Mouse (Mus musculus): ENCODE data around the gene Tmem123.
A peak's percentile ranks its signal among the peaks of the same experiment; 100 is the strongest.

Tmem123 gene

DNA sequence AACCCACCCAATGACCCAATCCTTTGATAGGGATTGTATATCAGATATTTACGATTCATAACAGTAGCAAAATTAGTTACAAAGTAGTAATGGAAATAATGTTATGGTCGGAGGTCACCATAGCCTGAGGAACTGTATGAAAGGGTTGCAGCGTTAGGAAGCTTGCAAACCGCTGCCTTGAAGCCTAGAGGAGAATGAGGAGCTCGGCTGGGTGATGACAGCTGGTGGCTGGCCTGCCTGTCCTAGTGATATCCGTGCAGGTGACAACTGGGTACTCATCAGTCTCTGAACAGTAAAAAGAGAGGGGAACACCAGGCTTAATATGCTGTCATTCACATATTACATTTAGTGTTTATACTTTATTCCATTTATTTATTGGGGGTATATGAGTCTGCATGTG is 24.6 kb downstream of the Tmem123 start:
- H3K4me1 ChIP-seq (replicated peaks; ENCODE audit: low read depth, low read length): peaks cover 33% of the 10 kb centered on the region
- H3K27me3 ChIP-seq (ENCODE audit: insufficient read depth, low read length): no peaks in the 10 kb centered on the region
- no peak overlapping the region for H3K4me3 ChIP-seq (replicated peaks; ENCODE audit: low read length)
- TF ChIP-seq NANOG (IDR thresholded peaks at IDR 0.05; ENCODE audit: borderline replicate concordance, low read length) (no peak), POU5F1 (IDR thresholded peaks at IDR 0.05; ENCODE audit: borderline replicate concordance, low read length) (no peak), CTCF (conservative IDR thresholded peaks at IDR 0.05; ENCODE audit: low read length) (no peak)
- no peaks in the 10 kb centered on the region for H3K9me3 ChIP-seq (ENCODE audit: low read length)
- peaks cover 84% of the 10 kb centered on the region for H3K36me3 ChIP-seq (ENCODE audit: insufficient read depth, low read length)

DNA sequence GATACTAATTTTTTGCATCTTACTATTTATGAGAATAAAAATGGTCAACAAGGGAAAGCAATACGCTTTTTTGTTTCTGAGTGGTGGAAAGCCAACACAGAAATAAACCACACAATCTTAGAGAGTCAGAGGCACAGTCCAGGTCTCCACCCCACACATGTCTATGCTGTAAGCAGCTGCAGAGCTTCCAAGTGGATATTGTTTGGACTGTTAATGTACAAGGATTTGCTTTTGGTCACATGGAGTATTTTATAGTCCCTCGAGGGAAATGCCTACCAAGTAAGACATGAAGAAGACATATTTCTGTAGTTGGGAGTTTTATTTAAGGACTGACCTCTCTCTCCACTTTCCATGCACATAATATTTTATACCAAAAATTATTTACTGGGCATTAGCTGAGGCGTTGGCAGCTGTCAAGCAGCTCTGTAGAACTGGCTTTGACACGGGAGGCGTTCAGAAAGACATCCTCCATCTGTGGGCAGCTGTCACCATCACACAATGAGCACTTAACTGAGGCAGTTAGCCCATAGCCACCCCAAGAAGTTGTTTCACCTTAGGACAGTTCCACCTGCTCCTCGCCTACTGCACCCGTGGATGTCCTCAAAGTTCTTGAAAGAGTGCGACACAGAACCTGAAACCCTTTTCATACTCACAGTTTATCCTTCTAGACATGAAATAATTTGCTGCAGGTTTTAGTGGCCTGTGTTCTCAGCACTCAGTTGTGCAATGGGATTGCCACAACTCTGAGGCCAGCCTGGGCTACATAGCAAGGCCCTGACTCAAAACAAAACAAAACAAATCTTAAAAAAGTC is 26.1 kb downstream of the Tmem123 start:
- Histone ChIP-seq H3K27me3 (ENCODE audit: insufficient read depth, low read length) (no peaks in the 10 kb centered on the region), H3K4me3 (replicated peaks; ENCODE audit: low read length) (no peak overlapping the region), H3K4me1 (replicated peaks; ENCODE audit: low read depth, low read length) (peaks cover 32% of the 10 kb centered on the region), H3K9me3 (ENCODE audit: low read length) (no peaks in the 10 kb centered on the region), H3K36me3 (ENCODE audit: insufficient read depth, low read length) (peaks cover 84% of the 10 kb centered on the region)
- TF ChIP-seq CTCF (conservative IDR thresholded peaks at IDR 0.05; ENCODE audit: low read length) (no peak), NANOG (IDR thresholded peaks at IDR 0.05; ENCODE audit: borderline replicate concordance, low read length) (no peak), POU5F1 (IDR thresholded peaks at IDR 0.05; ENCODE audit: borderline replicate concordance, low read length) (no peak)

DNA sequence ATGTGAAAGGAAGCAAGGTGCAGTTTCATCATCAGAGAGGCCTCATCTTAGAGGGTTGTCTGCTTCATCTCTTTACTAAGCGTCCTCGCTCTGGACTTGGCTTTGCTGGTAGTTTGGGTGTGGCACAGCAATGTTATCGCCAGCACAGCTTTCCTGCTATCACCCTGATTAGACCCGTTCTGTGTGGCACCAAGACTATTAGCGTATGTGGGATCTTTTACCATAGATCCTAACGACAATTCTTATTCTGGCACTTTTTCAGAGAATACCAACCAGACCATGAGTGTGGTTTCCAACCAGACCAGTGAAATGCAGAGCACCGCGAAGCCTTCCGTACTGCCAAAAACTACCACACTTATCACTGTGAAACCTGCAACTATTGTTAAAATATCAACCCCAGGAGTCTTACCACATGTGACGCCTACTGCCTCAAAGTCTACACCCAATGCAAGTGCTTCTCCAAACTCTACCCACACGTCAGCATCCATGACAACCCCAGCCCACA is 26.8 kb downstream of the Tmem123 start:
- peaks cover 36% of the 10 kb centered on the region for H3K4me1 ChIP-seq (replicated peaks; ENCODE audit: low read depth, low read length)
- no peaks in the 10 kb centered on the region for H3K27me3 ChIP-seq (ENCODE audit: insufficient read depth, low read length)
- TF ChIP-seq CTCF (conservative IDR thresholded peaks at IDR 0.05; ENCODE audit: low read length): no peak
- TF ChIP-seq POU5F1 (IDR thresholded peaks at IDR 0.05; ENCODE audit: borderline replicate concordance, low read length): no peak
- TF ChIP-seq NANOG (IDR thresholded peaks at IDR 0.05; ENCODE audit: borderline replicate concordance, low read length): no peak
- no peaks in the 10 kb centered on the region for H3K9me3 ChIP-seq (ENCODE audit: low read length)
- no peak overlapping the region for H3K4me3 ChIP-seq (replicated peaks; ENCODE audit: low read length)
- peaks cover 84% of the 10 kb centered on the region for H3K36me3 ChIP-seq (ENCODE audit: insufficient read depth, low read length)

DNA sequence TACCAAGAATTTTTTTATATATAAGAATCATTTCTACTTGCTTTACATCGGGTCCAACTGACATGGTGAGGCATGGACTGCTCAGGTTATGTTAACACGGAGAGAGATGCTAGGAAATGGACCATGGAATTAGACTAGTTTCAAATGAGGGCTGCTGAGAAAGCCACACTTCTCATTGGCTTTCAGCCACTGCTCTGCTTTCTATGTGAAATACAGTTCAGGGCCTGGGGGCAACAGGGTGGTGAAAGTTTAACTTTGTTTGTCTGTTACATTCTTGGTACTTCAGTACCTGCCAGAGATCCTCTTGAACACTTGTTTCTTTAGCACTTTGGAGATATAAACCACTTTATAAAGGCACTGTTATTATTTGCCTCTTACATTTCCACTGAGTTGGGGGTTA is 29.7 kb downstream of the Tmem123 start:
- no peaks in the 10 kb centered on the region for H3K27me3 ChIP-seq (ENCODE audit: insufficient read depth, low read length)
- no peak for TF ChIP-seq POU5F1 (IDR thresholded peaks at IDR 0.05; ENCODE audit: borderline replicate concordance, low read length)
- TF ChIP-seq NANOG (IDR thresholded peaks at IDR 0.05; ENCODE audit: borderline replicate concordance, low read length): no peak
- TF ChIP-seq CTCF (conservative IDR thresholded peaks at IDR 0.05; ENCODE audit: low read length): no peak

DNA sequence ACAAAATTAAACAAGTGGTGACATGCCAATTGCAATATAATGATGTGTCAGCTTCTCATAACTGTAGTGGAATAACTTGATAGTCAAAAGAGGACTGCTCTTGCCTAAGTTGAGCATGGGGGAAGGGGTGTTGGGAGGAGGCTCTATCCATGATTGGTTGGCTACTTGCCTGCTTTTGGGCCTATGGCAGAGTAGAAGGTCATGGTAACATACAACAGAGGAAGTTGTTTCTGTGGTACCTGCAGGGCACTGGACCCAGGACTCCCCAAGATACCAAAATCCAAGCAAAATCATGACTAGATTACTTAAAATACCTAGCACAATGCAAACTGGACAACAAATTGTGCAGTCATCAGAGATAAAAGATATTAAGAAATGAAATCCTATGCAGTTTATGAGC is 31.7 kb downstream of the Tmem123 start:
- Histone ChIP-seq H3K4me1 (replicated peaks; ENCODE audit: low read depth, low read length) (peaks cover 42% of the 10 kb centered on the region), H3K4me3 (replicated peaks; ENCODE audit: low read length) (no peak overlapping the region), H3K27me3 (ENCODE audit: insufficient read depth, low read length) (no peaks in the 10 kb centered on the region), H3K9me3 (ENCODE audit: low read length) (peaks cover 15% of the 10 kb centered on the region), H3K36me3 (ENCODE audit: insufficient read depth, low read length) (peaks cover 67% of the 10 kb centered on the region)
- TF ChIP-seq CTCF (conservative IDR thresholded peaks at IDR 0.05; ENCODE audit: low read length) (no peak), POU5F1 (IDR thresholded peaks at IDR 0.05; ENCODE audit: borderline replicate concordance, low read length) (no peak), NANOG (IDR thresholded peaks at IDR 0.05; ENCODE audit: borderline replicate concordance, low read length) (no peak)

More for the DNA sequence above, 29.7 kb downstream of the Tmem123 start:
- Histone ChIP-seq H3K36me3 (ENCODE audit: insufficient read depth, low read length) (peaks cover 83% of the 10 kb centered on the region), H3K9me3 (ENCODE audit: low read length) (peaks cover 12% of the 10 kb centered on the region), H3K4me1 (replicated peaks; ENCODE audit: low read depth, low read length) (peaks cover 45% of the 10 kb centered on the region), H3K4me3 (replicated peaks; ENCODE audit: low read length) (no peak overlapping the region)

DNA sequence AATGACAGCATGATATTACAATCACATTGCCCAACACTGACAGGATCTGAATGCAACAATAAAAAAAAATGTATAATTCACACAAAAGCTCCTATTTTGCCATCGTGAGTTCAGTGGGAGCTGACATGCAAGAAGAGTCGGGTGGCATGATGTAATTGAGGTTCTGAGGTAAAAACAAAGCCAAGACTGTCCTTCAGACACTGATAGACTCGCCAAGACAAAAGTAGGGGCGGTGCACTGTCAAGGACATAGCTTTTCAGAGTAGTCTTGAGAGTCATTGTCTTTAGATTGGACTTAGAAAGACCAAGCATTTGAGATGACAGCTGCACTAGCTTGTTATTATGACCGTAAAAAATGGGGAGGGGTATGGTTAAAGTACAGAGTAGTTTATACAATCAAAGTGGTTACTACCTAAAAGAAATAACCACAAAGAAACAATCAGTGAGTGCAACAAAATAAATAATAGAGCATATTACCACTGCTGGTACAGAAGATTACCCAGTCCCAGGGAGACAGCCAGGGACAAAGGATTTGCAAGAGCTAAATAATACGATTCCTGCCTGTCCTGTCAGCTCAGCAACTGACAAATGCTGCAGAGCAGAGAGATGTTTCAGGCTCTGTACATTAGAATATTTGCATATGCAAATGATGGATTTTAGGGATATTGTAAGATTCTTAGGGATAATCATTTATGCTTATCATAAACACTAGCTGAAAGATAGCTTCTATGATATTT is 32.5 kb downstream of the Tmem123 start:
- TF ChIP-seq NANOG (IDR thresholded peaks at IDR 0.05; ENCODE audit: borderline replicate concordance, low read length): peak; percentile 49; the same call in 1 of the 2 replicates
- no peak for TF ChIP-seq POU5F1 (IDR thresholded peaks at IDR 0.05; ENCODE audit: borderline replicate concordance, low read length)
- Histone ChIP-seq H3K36me3 (ENCODE audit: insufficient read depth, low read length) (peaks cover 60% of the 10 kb centered on the region), H3K9me3 (ENCODE audit: low read length) (peaks cover 15% of the 10 kb centered on the region), H3K4me3 (replicated peaks; ENCODE audit: low read length) (no peak overlapping the region), H3K27me3 (ENCODE audit: insufficient read depth, low read length) (no peaks in the 10 kb centered on the region), H3K4me1 (replicated peaks; ENCODE audit: low read depth, low read length) (peaks cover 42% of the 10 kb centered on the region)

DNA sequence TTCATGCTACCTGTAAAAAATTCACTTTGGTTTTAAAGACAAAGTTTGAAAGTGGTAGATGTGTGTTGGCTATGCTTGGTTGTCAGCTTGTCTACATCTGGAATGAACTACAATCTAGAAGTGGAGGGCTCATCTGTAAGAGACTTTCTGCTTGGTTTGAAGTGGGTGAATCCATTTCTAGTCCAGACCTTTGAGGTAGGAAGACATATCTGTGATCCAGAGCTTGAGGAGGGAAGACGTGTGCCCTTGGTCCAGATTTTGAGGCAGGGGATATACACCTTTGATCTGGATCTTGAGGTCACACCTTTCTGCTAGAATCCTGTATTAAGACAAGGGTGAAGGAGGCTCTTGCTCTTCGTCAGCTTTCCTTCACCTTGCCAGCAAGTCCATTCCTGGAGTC is 33.7 kb downstream of the Tmem123 start:
- no peak overlapping the region; the same call in 1 of the 2 replicates for H3K4me3 ChIP-seq (replicated peaks; ENCODE audit: low read length)
- H3K4me1 ChIP-seq (replicated peaks; ENCODE audit: low read depth, low read length): peaks cover 42% of the 10 kb centered on the region
- TF ChIP-seq CTCF (conservative IDR thresholded peaks at IDR 0.05; ENCODE audit: low read length) (no peak), POU5F1 (IDR thresholded peaks at IDR 0.05; ENCODE audit: borderline replicate concordance, low read length) (no peak), NANOG (IDR thresholded peaks at IDR 0.05; ENCODE audit: borderline replicate concordance, low read length) (no peak)

DNA sequence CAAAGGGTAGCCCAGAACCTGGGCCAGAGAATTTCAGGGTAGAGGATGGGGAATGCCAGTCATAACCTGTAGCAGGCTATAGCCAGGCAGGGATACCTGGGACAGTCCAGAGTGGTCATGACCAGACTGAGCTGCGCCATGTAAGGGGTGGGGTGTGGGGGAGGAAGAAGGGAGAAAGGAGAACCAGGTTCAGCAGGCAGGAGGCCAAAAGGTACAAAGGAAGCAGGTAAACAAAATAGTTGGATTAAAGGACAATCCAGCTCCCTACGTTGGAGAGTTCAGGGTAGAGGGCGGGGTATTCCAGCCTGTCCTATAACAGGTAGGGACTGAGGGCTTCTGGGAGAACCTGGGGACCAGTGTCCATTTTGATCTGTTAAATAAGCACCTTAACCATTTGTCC is 34.7 kb downstream of the Tmem123 start:
- peak overlapping the region; percentile 62 for H3K4me3 ChIP-seq (replicated peaks; ENCODE audit: low read length)
- peaks cover 37% of the 10 kb centered on the region for H3K4me1 ChIP-seq (replicated peaks; ENCODE audit: low read depth, low read length)
- H3K36me3 ChIP-seq (ENCODE audit: insufficient read depth, low read length): peaks cover 39% of the 10 kb centered on the region
- H3K27me3 ChIP-seq (ENCODE audit: insufficient read depth, low read length): no peaks in the 10 kb centered on the region
- peaks cover 15% of the 10 kb centered on the region for H3K9me3 ChIP-seq (ENCODE audit: low read length)
- TF ChIP-seq NANOG (IDR thresholded peaks at IDR 0.05; ENCODE audit: borderline replicate concordance, low read length) (no peak), POU5F1 (IDR thresholded peaks at IDR 0.05; ENCODE audit: borderline replicate concordance, low read length) (no peak), CTCF (conservative IDR thresholded peaks at IDR 0.05; ENCODE audit: low read length) (no peak)

More for the DNA sequence above, 33.7 kb downstream of the Tmem123 start:
- peaks cover 47% of the 10 kb centered on the region for H3K36me3 ChIP-seq (ENCODE audit: insufficient read depth, low read length)
- peaks cover 15% of the 10 kb centered on the region for H3K9me3 ChIP-seq (ENCODE audit: low read length)
- no peaks in the 10 kb centered on the region for H3K27me3 ChIP-seq (ENCODE audit: insufficient read depth, low read length)
